Mouse (Mus musculus) inflammation-experienced regulatory T-cells, adult 16 weeks (primary cell): ENCODE results near the gene Cck. TPM values are rescaled to one million over a fixed set of nuclear protein-coding genes. Genes with fewer than 3 reads are reported as not detected.

ENCODE experiments used
- polyA plus RNA-seq: library from polyadenylated mRNA; unstranded; fragments of 100-300 nt; shearing (Covaris generic); gene quantifications from one replicate; pipeline ENCODE4 v1.2.1, GENCODE M21; 2017

Gene Cck
- not detected for polyA plus RNA-seq

DNA sequence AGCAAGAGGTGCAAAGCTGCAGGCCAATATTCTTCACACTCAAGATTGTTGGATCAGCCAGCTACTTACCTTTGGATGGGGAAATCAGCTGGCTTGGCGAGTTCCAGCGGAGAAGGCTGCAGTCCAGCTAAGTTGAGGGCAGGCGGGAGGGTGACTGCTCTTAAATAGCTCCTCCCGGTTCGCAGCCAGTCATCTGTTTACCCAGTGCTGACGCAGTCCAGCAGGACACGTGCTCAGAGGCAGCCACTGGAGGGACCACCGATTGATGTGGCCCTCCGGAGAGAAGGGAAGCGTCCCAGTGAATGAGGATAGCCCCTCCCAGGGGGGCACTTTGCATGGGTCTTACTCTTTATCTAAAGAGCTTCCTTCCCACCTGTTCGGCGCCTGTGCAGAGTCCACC lies at the start of gene Cck:
Gene Cck, minus strand, starts transcription at position 166 of the 400 bp plus-strand sequence.

Other genes with a start within 250 kb of the Cck start
- gene Ulk4, start 218.5 kb downstream of the Cck start, polyA plus RNA-seq: 10.9 TPM
- gene Trak1, start 198.2 kb downstream of the Cck start, polyA plus RNA-seq: 7.8 TPM
- gene Lyzl4, start 146.4 kb upstream of the Cck start, polyA plus RNA-seq: not detected
- 3.5 TPM for gene Vipr1, start 147.0 kb upstream of the Cck start, polyA plus RNA-seq
- 30.7 TPM for gene Sec22c, start 209.8 kb upstream of the Cck start, polyA plus RNA-seq
- 32.7 TPM for gene Ss18l2, start 214.6 kb upstream of the Cck start, polyA plus RNA-seq
- 139 TPM for gene Nktr, start 223.5 kb upstream of the Cck start, polyA plus RNA-seq